Mouse (Mus musculus): Measurements from ENCODE around the gene Entpd2. TPM values are rescaled to one million over a fixed set of nuclear protein-coding genes. Genes with fewer than 3 reads are reported as not detected.

Gene Entpd2
- 0.10 TPM for polyA plus RNA-seq (2014; fragmentation: Illumina TruSeq; extraction: RNeasy Lipid Tissue Mini Kit (QIAGEN cat#74804); ENCODE audit: low read depth, low replicate concordance)

DNA sequence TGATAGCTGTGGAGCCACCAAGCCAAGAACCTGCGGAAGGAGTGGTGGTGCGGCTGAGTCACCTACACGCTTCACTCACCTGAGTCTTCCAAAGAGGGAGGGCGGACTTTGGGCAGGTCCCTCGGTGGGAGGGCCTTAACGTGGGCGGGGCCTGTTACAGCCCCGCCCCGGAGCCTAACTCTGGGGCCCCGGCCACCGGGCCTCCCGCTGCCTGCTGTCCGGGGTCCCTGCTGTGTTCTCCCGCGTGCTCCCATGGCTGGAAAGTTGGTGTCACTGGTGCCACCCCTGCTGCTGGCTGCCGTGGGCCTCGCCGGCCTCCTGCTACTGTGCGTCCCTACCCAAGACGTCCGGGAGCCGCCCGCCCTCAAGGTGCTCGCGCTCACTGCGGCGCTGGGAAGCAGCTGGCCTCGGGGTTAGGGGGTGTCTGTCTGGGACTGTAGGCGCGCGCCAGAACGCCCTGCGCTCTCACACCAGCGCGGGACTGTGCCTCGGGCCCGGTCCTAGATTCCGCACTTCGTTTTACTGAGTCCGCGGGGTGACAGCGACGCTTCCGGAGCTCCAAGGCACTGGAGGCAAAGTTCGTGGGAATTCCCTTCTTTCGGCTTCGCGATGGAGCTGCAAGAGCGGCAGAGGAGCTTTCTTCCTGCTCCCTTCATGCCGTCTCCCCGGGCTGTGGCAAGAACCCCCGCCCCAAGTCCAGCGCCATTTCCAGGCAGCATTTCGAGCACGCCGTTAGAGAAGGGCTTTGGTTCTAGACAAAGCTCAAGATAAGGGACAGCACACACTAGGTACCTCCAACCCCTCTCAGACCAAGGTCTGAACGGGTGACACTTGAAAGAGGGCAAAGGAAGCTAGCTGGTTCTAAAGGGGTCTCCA is at the start of gene Entpd2:
TSS of gene Entpd2 (plus strand) at position 154 of the 876 bp plus-strand sequence.

DNA sequence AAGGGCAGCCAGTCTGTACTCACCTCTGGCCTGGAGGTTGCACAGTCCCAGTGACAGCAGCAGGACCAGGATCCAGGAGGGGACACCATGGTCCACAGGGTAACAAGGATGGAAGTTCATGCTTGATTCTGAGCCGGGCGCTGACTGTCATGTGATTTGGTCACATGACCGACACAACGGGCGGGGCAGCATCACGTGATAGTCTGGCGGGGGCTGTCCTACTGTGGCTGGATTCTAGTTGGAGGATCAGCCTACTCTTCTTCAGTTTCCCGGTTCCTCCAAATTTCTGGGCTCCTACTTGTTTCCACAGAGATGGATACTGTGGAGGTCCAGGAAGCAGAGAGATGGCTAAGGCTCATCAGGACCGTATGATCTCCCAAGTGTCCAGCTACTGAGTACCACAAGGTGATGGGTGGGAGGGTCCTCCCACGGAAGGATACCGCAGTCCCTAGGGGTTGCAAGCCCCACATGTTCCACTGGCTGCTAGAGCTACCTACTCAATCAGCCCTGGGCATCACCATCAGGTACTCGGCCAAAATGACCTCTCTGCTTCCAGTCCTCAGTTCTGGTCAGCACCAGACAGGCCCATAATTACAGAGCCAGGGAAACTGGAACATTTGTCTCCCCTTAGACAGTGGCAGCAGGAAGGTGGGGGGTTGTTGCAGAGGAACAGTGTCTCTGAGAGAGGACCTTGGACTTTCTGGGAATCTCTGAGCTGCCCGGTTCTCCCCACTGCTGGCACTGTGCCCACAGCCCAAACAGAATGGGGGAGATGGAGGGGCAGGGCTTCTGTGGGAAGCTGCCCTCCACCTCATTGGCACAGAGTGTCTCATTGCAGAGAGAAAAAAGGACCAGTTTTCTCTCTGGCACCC is 39.2 kb upstream of the Entpd2 start, which contains the start of gene Dpp7:
TSS of gene Dpp7 (minus strand) at position 152 of the 872 bp plus-strand sequence.

DNA sequence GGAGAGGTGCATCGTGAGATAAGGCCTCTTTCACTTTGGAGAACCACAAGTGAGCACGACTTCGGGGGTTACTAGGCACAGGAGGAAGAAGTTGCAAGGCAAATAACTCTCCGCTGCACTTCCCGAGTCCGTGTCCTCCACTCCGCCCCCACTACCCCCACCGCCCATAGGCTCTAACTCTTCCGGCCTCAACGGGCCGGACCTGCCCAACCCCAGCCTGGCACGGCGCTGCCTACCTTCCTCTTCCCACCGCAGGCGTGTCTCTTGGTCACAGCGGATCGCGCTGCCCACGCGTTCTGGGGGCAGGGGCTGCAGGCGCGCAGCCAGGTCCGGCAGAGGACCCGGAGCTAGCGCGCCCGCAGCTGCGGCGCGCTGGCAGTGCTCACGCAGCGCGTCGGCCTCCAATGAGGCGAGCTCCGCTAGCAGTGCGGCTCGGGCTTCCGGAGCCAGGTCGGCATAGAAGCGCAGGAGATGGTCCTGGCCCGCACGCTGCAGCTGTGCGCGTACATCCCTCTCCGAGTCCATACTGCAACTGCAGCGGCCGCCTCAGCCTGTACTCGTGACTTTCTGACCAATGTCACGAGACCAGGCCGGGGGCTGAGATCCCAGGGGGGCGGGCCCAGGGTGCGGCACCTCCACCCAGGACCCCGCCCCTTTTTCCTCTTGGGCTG is 30.4 kb upstream of the Entpd2 start, which contains the start of gene Uap1l1:
TSS of gene Uap1l1 (minus strand) at position 592 of the 671 bp plus-strand sequence.

GRCm38 (mm10) chr2:25371764-25372643 is 23.7 kb upstream of the Entpd2 start, which contains the start of gene Sapcd2:
Gene Sapcd2 (plus strand): TSS chr2:25372321.

DNA sequence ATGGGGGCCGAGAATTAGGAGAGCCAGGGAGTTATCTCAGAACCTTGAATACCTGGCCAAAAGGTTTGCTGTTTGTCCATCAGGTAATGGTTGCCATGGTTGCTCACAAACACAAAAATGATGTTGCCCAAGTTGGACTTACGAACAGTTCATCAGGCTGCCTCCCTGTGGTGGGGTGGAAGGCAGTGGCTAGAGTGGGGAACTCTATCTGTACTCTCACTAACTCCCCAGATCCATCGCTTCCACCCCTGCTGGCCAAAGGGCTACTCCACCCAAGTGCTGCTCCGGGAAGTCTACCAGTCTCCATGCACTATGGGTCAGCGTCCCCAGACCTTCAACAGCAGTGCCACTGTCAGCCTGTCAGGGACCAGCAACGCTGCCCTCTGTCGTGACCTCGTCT is 3.4 kb downstream of the Entpd2 start, which contains the start of gene Npdc1:
TSS of gene Npdc1 (plus strand) at position 301 of the 400 bp plus-strand sequence.

GRCm38 (mm10) chr2:25422587-25423410 is 27.1 kb downstream of the Entpd2 start, which contains the start of gene Fut7:
Gene Fut7 (plus strand): TSS chr2:25423267.

GRCm38 (mm10) chr2:25428442-25429236 is 33.0 kb downstream of the Entpd2 start, which contains the start of gene Abca2:
Gene Abca2 (plus strand): TSS chr2:25428703.

Other genes starting within 250 kb of the Entpd2 start
- gene Nrarp, start 215.1 kb upstream of the Entpd2 start, polyA plus RNA-seq (2014; fragmentation: Illumina TruSeq; extraction: RNeasy Lipid Tissue Mini Kit (QIAGEN cat#74804); ENCODE audit: low read depth, low replicate concordance) = 1.2 TPM
- 0.17 TPM for gene Tor4a, start 199.0 kb upstream of the Entpd2 start, polyA plus RNA-seq (2014; fragmentation: Illumina TruSeq; extraction: RNeasy Lipid Tissue Mini Kit (QIAGEN cat#74804); ENCODE audit: low read depth, low replicate concordance)
- gene Nelfb, start 184.4 kb upstream of the Entpd2 start, polyA plus RNA-seq (2014; fragmentation: Illumina TruSeq; extraction: RNeasy Lipid Tissue Mini Kit (QIAGEN cat#74804); ENCODE audit: low read depth, low replicate concordance) = 4.2 TPM
- 21.6 TPM for gene Stpg3, start 181.2 kb upstream of the Entpd2 start, polyA plus RNA-seq (2014; fragmentation: Illumina TruSeq; extraction: RNeasy Lipid Tissue Mini Kit (QIAGEN cat#74804); ENCODE audit: low read depth, low replicate concordance)
- gene Fam166a, start 177.1 kb upstream of the Entpd2 start, polyA plus RNA-seq (2014; fragmentation: Illumina TruSeq; extraction: RNeasy Lipid Tissue Mini Kit (QIAGEN cat#74804); ENCODE audit: low read depth, low replicate concordance) = 145 TPM
- 327 TPM for gene Tubb4b, start 171.2 kb upstream of the Entpd2 start, polyA plus RNA-seq (2014; fragmentation: Illumina TruSeq; extraction: RNeasy Lipid Tissue Mini Kit (QIAGEN cat#74804); ENCODE audit: low read depth, low replicate concordance)
- not detected for gene Slc34a3, start 161.5 kb upstream of the Entpd2 start, polyA plus RNA-seq (2014; fragmentation: Illumina TruSeq; extraction: RNeasy Lipid Tissue Mini Kit (QIAGEN cat#74804); ENCODE audit: low read depth, low replicate concordance)
- gene Rnf224, start 159.1 kb upstream of the Entpd2 start, polyA plus RNA-seq (2014; fragmentation: Illumina TruSeq; extraction: RNeasy Lipid Tissue Mini Kit (QIAGEN cat#74804); ENCODE audit: low read depth, low replicate concordance) = not detected
- gene Rnf208, start 153.6 kb upstream of the Entpd2 start, polyA plus RNA-seq (2014; fragmentation: Illumina TruSeq; extraction: RNeasy Lipid Tissue Mini Kit (QIAGEN cat#74804); ENCODE audit: low read depth, low replicate concordance) = not detected
- not detected for gene Cysrt1, start 153.4 kb upstream of the Entpd2 start, polyA plus RNA-seq (2014; fragmentation: Illumina TruSeq; extraction: RNeasy Lipid Tissue Mini Kit (QIAGEN cat#74804); ENCODE audit: low read depth, low replicate concordance)
- gene AL732309.1, start 149.0 kb upstream of the Entpd2 start, polyA plus RNA-seq (2014; fragmentation: Illumina TruSeq; extraction: RNeasy Lipid Tissue Mini Kit (QIAGEN cat#74804); ENCODE audit: low read depth, low replicate concordance) = 1.1 TPM
- 0.80 TPM for gene Tmem203, start 140.4 kb upstream of the Entpd2 start, polyA plus RNA-seq (2014; fragmentation: Illumina TruSeq; extraction: RNeasy Lipid Tissue Mini Kit (QIAGEN cat#74804); ENCODE audit: low read depth, low replicate concordance)
- 24.4 TPM for gene Tprn, start 133.3 kb upstream of the Entpd2 start, polyA plus RNA-seq (2014; fragmentation: Illumina TruSeq; extraction: RNeasy Lipid Tissue Mini Kit (QIAGEN cat#74804); ENCODE audit: low read depth, low replicate concordance)
- 4.1 TPM for gene Ssna1, start 123.4 kb upstream of the Entpd2 start, polyA plus RNA-seq (2014; fragmentation: Illumina TruSeq; extraction: RNeasy Lipid Tissue Mini Kit (QIAGEN cat#74804); ENCODE audit: low read depth, low replicate concordance)
- 3.3 TPM for gene Anapc2, start 123.4 kb upstream of the Entpd2 start, polyA plus RNA-seq (2014; fragmentation: Illumina TruSeq; extraction: RNeasy Lipid Tissue Mini Kit (QIAGEN cat#74804); ENCODE audit: low read depth, low replicate concordance)
- gene Tmem210, start 107.7 kb upstream of the Entpd2 start, polyA plus RNA-seq (2014; fragmentation: Illumina TruSeq; extraction: RNeasy Lipid Tissue Mini Kit (QIAGEN cat#74804); ENCODE audit: low read depth, low replicate concordance) = not detected
- not detected for gene Lrrc26, start 106.0 kb upstream of the Entpd2 start, polyA plus RNA-seq (2014; fragmentation: Illumina TruSeq; extraction: RNeasy Lipid Tissue Mini Kit (QIAGEN cat#74804); ENCODE audit: low read depth, low replicate concordance)
- gene Grin1, start 76.7 kb upstream of the Entpd2 start, polyA plus RNA-seq (2014; fragmentation: Illumina TruSeq; extraction: RNeasy Lipid Tissue Mini Kit (QIAGEN cat#74804); ENCODE audit: low read depth, low replicate concordance) = not detected
- gene Man1b1, start 63.5 kb upstream of the Entpd2 start, polyA plus RNA-seq (2014; fragmentation: Illumina TruSeq; extraction: RNeasy Lipid Tissue Mini Kit (QIAGEN cat#74804); ENCODE audit: low read depth, low replicate concordance) = 21.6 TPM
- 0.50 TPM for gene Dpp7, start 39.5 kb upstream of the Entpd2 start, polyA plus RNA-seq (2014; fragmentation: Illumina TruSeq; extraction: RNeasy Lipid Tissue Mini Kit (QIAGEN cat#74804); ENCODE audit: low read depth, low replicate concordance)
- 0.10 TPM for gene Uap1l1, start 30.2 kb upstream of the Entpd2 start, polyA plus RNA-seq (2014; fragmentation: Illumina TruSeq; extraction: RNeasy Lipid Tissue Mini Kit (QIAGEN cat#74804); ENCODE audit: low read depth, low replicate concordance)
- 0.06 TPM for gene Sapcd2, start 23.6 kb upstream of the Entpd2 start, polyA plus RNA-seq (2014; fragmentation: Illumina TruSeq; extraction: RNeasy Lipid Tissue Mini Kit (QIAGEN cat#74804); ENCODE audit: low read depth, low replicate concordance)
- gene Npdc1, start 3.5 kb downstream of the Entpd2 start, polyA plus RNA-seq (2014; fragmentation: Illumina TruSeq; extraction: RNeasy Lipid Tissue Mini Kit (QIAGEN cat#74804); ENCODE audit: low read depth, low replicate concordance) = 0.70 TPM
- not detected for gene Fut7, start 27.4 kb downstream of the Entpd2 start, polyA plus RNA-seq (2014; fragmentation: Illumina TruSeq; extraction: RNeasy Lipid Tissue Mini Kit (QIAGEN cat#74804); ENCODE audit: low read depth, low replicate concordance)
- 0.34 TPM for gene Abca2, start 32.8 kb downstream of the Entpd2 start, polyA plus RNA-seq (2014; fragmentation: Illumina TruSeq; extraction: RNeasy Lipid Tissue Mini Kit (QIAGEN cat#74804); ENCODE audit: low read depth, low replicate concordance)
- gene Clic3, start 61.0 kb downstream of the Entpd2 start, polyA plus RNA-seq (2014; fragmentation: Illumina TruSeq; extraction: RNeasy Lipid Tissue Mini Kit (QIAGEN cat#74804); ENCODE audit: low read depth, low replicate concordance) = not detected
- 2.9 TPM for gene Paxx, start 65.2 kb downstream of the Entpd2 start, polyA plus RNA-seq (2014; fragmentation: Illumina TruSeq; extraction: RNeasy Lipid Tissue Mini Kit (QIAGEN cat#74804); ENCODE audit: low read depth, low replicate concordance)
- gene Ptgds, start 74.2 kb downstream of the Entpd2 start, polyA plus RNA-seq (2014; fragmentation: Illumina TruSeq; extraction: RNeasy Lipid Tissue Mini Kit (QIAGEN cat#74804); ENCODE audit: low read depth, low replicate concordance) = 27.8 TPM
- not detected for gene Lcn12, start 98.0 kb downstream of the Entpd2 start, polyA plus RNA-seq (2014; fragmentation: Illumina TruSeq; extraction: RNeasy Lipid Tissue Mini Kit (QIAGEN cat#74804); ENCODE audit: low read depth, low replicate concordance)
- gene Fbxw5, start 104.9 kb downstream of the Entpd2 start, polyA plus RNA-seq (2014; fragmentation: Illumina TruSeq; extraction: RNeasy Lipid Tissue Mini Kit (QIAGEN cat#74804); ENCODE audit: low read depth, low replicate concordance) = 6.6 TPM
- gene C8g, start 105.8 kb downstream of the Entpd2 start, polyA plus RNA-seq (2014; fragmentation: Illumina TruSeq; extraction: RNeasy Lipid Tissue Mini Kit (QIAGEN cat#74804); ENCODE audit: low read depth, low replicate concordance) = 7.9 TPM
- 1.1 TPM for gene Traf2, start 151.1 kb downstream of the Entpd2 start, polyA plus RNA-seq (2014; fragmentation: Illumina TruSeq; extraction: RNeasy Lipid Tissue Mini Kit (QIAGEN cat#74804); ENCODE audit: low read depth, low replicate concordance)
- 3.7 TPM for gene Edf1, start 162.0 kb downstream of the Entpd2 start, polyA plus RNA-seq (2014; fragmentation: Illumina TruSeq; extraction: RNeasy Lipid Tissue Mini Kit (QIAGEN cat#74804); ENCODE audit: low read depth, low replicate concordance)
- 1.2 TPM for gene Mamdc4, start 179.0 kb downstream of the Entpd2 start, polyA plus RNA-seq (2014; fragmentation: Illumina TruSeq; extraction: RNeasy Lipid Tissue Mini Kit (QIAGEN cat#74804); ENCODE audit: low read depth, low replicate concordance)
- gene Phpt1, start 179.3 kb downstream of the Entpd2 start, polyA plus RNA-seq (2014; fragmentation: Illumina TruSeq; extraction: RNeasy Lipid Tissue Mini Kit (QIAGEN cat#74804); ENCODE audit: low read depth, low replicate concordance) = 3.4 TPM
- not detected for gene Ajm1, start 185.9 kb downstream of the Entpd2 start, polyA plus RNA-seq (2014; fragmentation: Illumina TruSeq; extraction: RNeasy Lipid Tissue Mini Kit (QIAGEN cat#74804); ENCODE audit: low read depth, low replicate concordance)
- 25.0 TPM for gene Rabl6, start 212.6 kb downstream of the Entpd2 start, polyA plus RNA-seq (2014; fragmentation: Illumina TruSeq; extraction: RNeasy Lipid Tissue Mini Kit (QIAGEN cat#74804); ENCODE audit: low read depth, low replicate concordance)
- gene Ccdc183, start 221.8 kb downstream of the Entpd2 start, polyA plus RNA-seq (2014; fragmentation: Illumina TruSeq; extraction: RNeasy Lipid Tissue Mini Kit (QIAGEN cat#74804); ENCODE audit: low read depth, low replicate concordance) = 88.5 TPM
- 2.3 TPM for gene Tmem141, start 226.1 kb downstream of the Entpd2 start, polyA plus RNA-seq (2014; fragmentation: Illumina TruSeq; extraction: RNeasy Lipid Tissue Mini Kit (QIAGEN cat#74804); ENCODE audit: low read depth, low replicate concordance)
- gene Fcna, start 232.2 kb downstream of the Entpd2 start, polyA plus RNA-seq (2014; fragmentation: Illumina TruSeq; extraction: RNeasy Lipid Tissue Mini Kit (QIAGEN cat#74804); ENCODE audit: low read depth, low replicate concordance) = not detected